Mouse (Mus musculus): ENCODE data around the gene Hoxd8. TPM values are rescaled to one million over a fixed set of nuclear protein-coding genes. Genes with fewer than 3 reads are reported as not detected.

Hoxd8 gene
- polyA plus RNA-seq, 1 experiment from 2014 or later = 0.07 TPM

DNA sequence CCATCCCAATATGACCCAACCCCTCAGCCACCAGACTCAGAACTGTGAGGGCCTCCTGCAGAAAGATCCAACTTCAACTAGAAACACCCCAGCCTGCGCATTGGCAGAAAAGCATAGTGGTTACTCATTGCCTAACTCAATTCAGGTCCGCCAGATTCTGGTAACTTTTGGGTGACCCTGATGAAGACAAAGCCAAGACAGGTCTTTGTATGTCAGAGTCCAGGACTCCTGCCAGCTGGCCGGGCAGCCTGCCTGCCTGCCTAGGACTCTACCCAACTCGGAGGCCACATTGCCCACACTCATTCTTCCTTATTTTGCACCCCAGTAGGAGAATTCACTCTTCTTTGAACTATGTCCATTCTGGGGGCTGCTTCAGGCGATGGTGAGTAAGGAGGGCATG lies 22.1 kb downstream of the Hoxd8 start, which contains the start of gene Gm28230:
Gene Gm28230, plus strand, starts transcription at position 178 of the 400 bp plus-strand sequence.
- no peaks in the 10 kb centered on the region for H3K9me3 ChIP-seq
- 16% methylated on average over 5 of the region's 5 CpGs for WGBS

DNA sequence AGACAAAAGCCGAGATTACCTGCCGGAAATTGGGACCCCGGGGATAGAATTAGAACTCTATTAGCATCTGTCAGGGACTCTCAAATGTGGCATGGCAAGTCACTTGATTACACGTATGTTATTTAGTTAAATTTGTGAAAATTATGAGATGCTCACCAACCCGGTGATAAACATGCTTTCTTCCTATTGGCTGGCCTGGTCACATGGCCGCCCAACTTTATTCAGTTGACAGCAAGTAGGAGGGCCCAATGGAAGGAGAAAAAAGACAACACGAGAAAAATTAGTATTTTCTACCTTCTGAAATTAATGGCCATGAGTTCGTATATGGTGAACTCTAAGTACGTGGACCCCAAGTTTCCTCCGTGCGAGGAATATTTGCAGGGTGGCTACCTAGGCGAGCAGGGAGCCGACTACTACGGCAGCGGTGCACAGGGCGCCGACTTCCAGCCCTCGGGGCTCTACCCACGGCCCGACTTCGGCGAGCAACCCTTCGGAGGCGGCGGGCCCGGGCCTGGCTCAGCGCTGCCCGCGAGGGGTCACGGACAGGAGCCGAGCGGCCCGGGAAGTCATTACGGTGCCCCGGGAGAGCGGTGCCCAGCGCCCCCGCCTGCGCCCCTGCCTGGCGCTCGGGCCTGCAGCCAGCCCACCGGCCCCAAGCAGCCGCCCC lies 22.7 kb downstream of the Hoxd8 start:
- under 1% methylated on average over 43 of the region's 43 CpGs for WGBS
- H3K9ac ChIP-seq = no peak overlapping the region; the same call in 1 of the 2 replicates
- no peak for ATAC-seq (ENCODE audit: extremely low read depth, insufficient number of reproducible peaks, low FRiP score, low TSS enrichment)
- H3K4me2 ChIP-seq = peak overlapping the region; percentile 60
- H3K27me3 ChIP-seq (replicated peaks) = peaks cover 100% of the 10 kb centered on the region
- H3K36me3 ChIP-seq = no peaks in the 10 kb centered on the region
- H3K27ac ChIP-seq (replicated peaks) = no peak overlapping the region
- peaks cover 6% of the 10 kb centered on the region; the same call in 1 of the 2 replicates for H3K4me1 ChIP-seq
- no peaks in the 10 kb centered on the region for H3K9me3 ChIP-seq
- peak overlapping the region; percentile 38 for H3K4me3 ChIP-seq

More for the DNA sequence above, 22.1 kb downstream of the Hoxd8 start, which contains the start of gene Gm28230:
- ATAC-seq (ENCODE audit: extremely low read depth, insufficient number of reproducible peaks, low FRiP score, low TSS enrichment) = no peak
- peaks cover 6% of the 10 kb centered on the region; the same call in 1 of the 2 replicates for H3K4me1 ChIP-seq
- no peak within 1 kb of the TSS; the same call in 1 of the 2 replicates for H3K9ac ChIP-seq
- no peak within 1 kb of the TSS for H3K27ac ChIP-seq (replicated peaks)
- H3K36me3 ChIP-seq = no peaks in the 10 kb centered on the region
- H3K27me3 ChIP-seq (replicated peaks) = peaks cover 100% of the 10 kb centered on the region
- H3K4me3 ChIP-seq = peak within 1 kb of the TSS; percentile 38
- H3K4me2 ChIP-seq = peak within 1 kb of the TSS; percentile 60

DNA sequence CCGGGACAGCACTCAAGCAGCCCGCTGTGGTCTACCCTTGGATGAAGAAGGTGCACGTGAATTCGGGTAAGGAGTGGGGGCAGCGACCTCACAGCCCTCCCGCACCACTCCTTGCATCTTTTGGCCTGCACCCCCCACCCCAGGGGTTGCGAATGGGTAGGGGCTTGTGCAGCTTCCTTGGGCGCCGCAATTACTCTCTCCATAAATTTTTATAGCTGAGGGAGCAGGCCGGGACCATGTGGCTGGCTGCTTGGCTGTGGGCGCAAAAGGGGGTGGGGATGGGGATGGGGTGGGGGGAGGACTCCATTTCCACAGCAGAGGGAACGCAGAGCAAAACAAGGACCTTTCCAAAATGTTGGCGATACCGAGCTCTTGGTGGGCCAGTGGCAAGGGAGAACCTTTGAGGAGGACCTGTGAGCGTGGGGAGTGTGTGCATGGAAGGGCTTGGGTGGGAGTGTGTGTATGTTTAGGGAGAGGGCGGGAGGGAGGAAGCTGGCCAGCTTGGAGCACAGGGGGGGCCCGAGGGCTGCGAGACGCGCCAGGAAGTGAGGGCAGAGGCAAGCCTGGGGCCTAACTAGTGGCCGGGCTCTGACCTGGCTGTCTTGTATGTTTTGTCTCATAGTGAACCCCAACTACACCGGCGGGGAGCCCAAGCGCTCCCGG lies 23.4 kb downstream of the Hoxd8 start:
- Histone ChIP-seq H3K27ac (replicated peaks) (no peak overlapping the region), H3K9ac (no peak overlapping the region), H3K9me3 (no peaks in the 10 kb centered on the region), H3K4me1 (peaks cover 12% of the 10 kb centered on the region), H3K4me3 (peak overlapping the region; percentile 38), H3K4me2 (peak overlapping the region; percentile 60), H3K36me3 (no peaks in the 10 kb centered on the region), H3K27me3 (replicated peaks) (peaks cover 100% of the 10 kb centered on the region)
- ATAC-seq (ENCODE audit: extremely low read depth, insufficient number of reproducible peaks, low FRiP score, low TSS enrichment) = no peak
- WGBS = under 1% methylated on average over 25 of the region's 25 CpGs

DNA sequence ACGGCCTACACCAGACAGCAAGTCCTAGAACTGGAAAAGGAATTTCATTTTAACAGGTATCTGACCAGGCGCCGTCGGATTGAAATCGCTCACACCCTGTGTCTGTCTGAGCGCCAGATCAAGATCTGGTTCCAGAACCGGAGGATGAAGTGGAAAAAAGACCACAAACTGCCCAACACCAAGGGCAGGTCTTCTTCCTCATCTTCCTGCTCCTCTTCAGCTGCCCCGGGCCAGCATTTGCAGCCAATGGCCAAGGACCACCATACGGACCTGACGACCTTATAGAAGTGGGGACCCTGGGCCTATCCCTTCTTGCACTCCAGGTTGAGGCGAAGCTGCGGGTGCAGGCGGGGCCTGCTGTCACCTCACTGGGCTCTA lies 23.9 kb downstream of the Hoxd8 start:
- no peaks in the 10 kb centered on the region for H3K36me3 ChIP-seq
- no peak overlapping the region for H3K27ac ChIP-seq (replicated peaks)
- H3K9me3 ChIP-seq = no peaks in the 10 kb centered on the region
- no peak overlapping the region for H3K9ac ChIP-seq
- H3K4me2 ChIP-seq = peak overlapping the region; percentile 60; the same call in 1 of the 2 replicates
- WGBS = 5% methylated on average over 13 of the region's 13 CpGs
- H3K4me3 ChIP-seq = peak overlapping the region; percentile 38; the same call in 1 of the 2 replicates
- H3K27me3 ChIP-seq (replicated peaks) = peaks cover 100% of the 10 kb centered on the region
- peaks cover 14% of the 10 kb centered on the region for H3K4me1 ChIP-seq
- ATAC-seq (ENCODE audit: extremely low read depth, insufficient number of reproducible peaks, low FRiP score, low TSS enrichment) = no peak

DNA sequence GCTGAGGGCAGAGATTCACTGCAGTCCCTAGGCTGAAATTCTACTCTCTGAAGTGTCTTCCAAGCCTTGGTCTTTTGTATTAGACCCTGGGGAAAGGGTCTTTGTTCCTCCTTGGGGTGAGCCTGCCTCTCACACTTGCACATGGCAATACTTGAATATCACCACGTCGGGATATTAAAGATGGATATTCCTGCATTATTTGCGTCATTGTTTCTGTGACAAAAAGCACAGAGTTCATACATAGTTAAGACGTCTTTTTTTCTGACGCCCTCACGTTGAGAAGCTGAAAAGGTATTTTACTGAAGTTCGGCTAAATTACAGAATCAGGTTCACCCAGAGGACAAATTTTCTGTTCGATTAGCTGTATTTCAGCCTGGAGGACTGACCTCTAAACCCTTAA lies 25.9 kb downstream of the Hoxd8 start:
- peaks cover 14% of the 10 kb centered on the region for H3K4me1 ChIP-seq
- H3K36me3 ChIP-seq = no peaks in the 10 kb centered on the region
- no peak overlapping the region for H3K4me2 ChIP-seq
- H3K4me3 ChIP-seq = no peak overlapping the region
- H3K27ac ChIP-seq (replicated peaks) = no peak overlapping the region
- WGBS = 10% methylated on average over 8 of the region's 8 CpGs
- H3K9ac ChIP-seq = no peak overlapping the region
- H3K9me3 ChIP-seq = no peaks in the 10 kb centered on the region
- ATAC-seq (ENCODE audit: extremely low read depth, insufficient number of reproducible peaks, low FRiP score, low TSS enrichment) = no peak
- peaks cover 100% of the 10 kb centered on the region for H3K27me3 ChIP-seq (replicated peaks)

DNA sequence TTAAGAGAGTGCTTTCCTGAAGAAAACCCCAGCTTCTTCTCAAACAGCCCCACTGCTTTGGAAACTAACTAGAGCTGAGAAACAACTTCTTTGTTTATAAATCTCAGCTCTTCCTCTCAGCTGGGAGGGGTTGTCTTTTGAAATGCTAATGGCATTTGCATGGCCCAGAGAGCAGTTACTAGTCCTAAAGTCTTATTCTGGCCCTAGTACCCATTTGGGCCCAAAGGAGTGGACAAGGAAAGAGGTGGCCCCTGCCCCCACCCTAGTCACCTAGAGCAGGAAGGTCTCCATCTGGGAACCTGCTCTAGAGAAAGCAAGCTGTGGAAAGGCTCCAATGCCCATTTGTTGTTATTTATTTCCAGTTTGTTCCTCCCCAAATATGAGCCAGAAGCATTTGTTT lies 26.6 kb downstream of the Hoxd8 start:
- Histone ChIP-seq H3K9me3 (no peaks in the 10 kb centered on the region), H3K36me3 (no peaks in the 10 kb centered on the region), H3K27ac (replicated peaks) (no peak overlapping the region), H3K4me1 (peaks cover 16% of the 10 kb centered on the region), H3K4me2 (no peak overlapping the region), H3K4me3 (no peak overlapping the region), H3K9ac (no peak overlapping the region), H3K27me3 (replicated peaks) (peaks cover 100% of the 10 kb centered on the region)
- ATAC-seq (ENCODE audit: extremely low read depth, insufficient number of reproducible peaks, low FRiP score, low TSS enrichment) = no peak

DNA sequence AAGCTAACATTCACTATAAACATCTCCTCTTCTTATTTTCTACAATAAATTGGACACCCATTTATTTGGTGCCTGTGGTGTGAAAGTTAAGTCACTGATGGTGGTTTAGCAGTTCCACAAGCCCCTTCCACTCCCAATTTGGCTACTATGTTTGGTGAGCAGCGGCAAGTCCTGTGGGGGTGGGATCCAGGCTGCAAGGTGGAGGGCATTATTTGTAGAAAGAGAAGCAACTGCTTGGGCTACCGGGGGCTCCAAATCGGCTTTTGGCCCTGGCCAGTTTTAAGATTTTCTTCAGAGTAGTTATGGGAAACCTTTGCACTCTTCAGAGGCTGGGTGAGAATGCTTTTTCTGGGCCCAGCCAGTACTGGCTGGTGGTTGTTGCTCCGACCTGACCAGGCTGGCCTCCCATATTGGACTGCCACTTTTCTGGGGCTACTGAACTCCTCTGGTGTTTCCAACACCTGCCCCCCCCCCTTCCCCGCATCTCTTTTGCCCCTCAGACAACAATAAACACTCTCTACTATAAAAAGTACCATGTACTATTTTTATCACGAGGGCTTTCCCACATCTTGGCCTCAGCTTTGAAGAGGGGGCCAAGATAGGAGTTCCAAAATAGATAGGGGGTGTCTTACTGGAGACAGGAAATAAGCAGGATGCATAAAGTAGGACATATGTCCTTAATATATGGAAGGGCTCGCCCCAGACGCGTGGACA lies 27.5 kb downstream of the Hoxd8 start:
- no peak overlapping the region for H3K4me3 ChIP-seq
- 8% methylated on average over 9 of the region's 9 CpGs for WGBS
- peak overlapping the region; percentile 41; the same call in 1 of the 2 replicates for H3K4me2 ChIP-seq
- no peaks in the 10 kb centered on the region for H3K9me3 ChIP-seq
- no peaks in the 10 kb centered on the region for H3K36me3 ChIP-seq
- H3K27me3 ChIP-seq (replicated peaks) = peaks cover 100% of the 10 kb centered on the region
- ATAC-seq (ENCODE audit: extremely low read depth, insufficient number of reproducible peaks, low FRiP score, low TSS enrichment) = no peak
- H3K9ac ChIP-seq = no peak overlapping the region
- peaks cover 20% of the 10 kb centered on the region for H3K4me1 ChIP-seq
- no peak overlapping the region for H3K27ac ChIP-seq (replicated peaks)

DNA sequence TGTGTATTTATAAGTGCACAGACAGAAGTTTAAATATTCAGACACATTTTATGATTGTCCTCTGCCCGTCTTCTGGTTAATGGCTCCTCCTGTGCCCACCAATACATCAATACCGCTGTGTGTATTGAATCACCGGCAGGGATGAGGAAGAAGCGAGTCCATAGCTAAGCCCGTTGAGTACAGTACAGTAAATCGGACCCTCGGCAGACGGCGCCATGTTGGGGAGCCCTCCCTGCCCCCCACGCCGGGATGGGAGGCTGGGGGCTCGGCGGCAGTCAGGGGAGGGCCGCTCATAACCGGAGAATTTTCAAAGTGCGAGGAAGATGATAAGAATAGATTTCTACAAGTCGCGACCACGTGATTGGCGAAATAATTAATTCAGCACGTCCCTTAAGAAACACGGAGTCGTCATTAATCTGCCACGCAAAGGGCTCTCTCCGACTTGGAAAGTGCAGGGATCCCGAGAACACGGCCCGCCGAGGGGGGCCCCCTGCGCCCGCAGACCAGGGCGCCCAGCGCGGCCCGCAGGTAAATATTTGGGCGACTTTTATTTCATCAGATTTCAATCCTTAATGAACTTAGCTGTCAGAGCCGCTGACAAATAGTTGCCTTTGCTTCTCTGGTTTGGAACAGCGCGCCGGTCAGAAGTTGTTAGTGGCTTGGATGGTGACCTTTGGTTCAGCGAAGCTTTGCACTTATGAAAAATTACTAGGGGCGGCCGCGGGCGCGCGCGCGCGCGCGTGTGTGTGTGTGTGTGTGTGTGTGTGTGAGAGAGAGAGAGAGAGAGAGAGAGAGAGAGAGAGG lies 28.3 kb downstream of the Hoxd8 start:
- ATAC-seq (ENCODE audit: extremely low read depth, insufficient number of reproducible peaks, low FRiP score, low TSS enrichment) = no peak
- 1% methylated on average over 52 of the region's 52 CpGs for WGBS
- no peak overlapping the region for H3K9ac ChIP-seq
- peaks cover 100% of the 10 kb centered on the region for H3K27me3 ChIP-seq (replicated peaks)
- H3K27ac ChIP-seq (replicated peaks) = no peak overlapping the region
- no peaks in the 10 kb centered on the region for H3K36me3 ChIP-seq
- H3K4me2 ChIP-seq = peak overlapping the region; percentile 41
- H3K9me3 ChIP-seq = no peaks in the 10 kb centered on the region
- peak overlapping the region; percentile 31 for H3K4me3 ChIP-seq
- peaks cover 14% of the 10 kb centered on the region for H3K4me1 ChIP-seq

DNA sequence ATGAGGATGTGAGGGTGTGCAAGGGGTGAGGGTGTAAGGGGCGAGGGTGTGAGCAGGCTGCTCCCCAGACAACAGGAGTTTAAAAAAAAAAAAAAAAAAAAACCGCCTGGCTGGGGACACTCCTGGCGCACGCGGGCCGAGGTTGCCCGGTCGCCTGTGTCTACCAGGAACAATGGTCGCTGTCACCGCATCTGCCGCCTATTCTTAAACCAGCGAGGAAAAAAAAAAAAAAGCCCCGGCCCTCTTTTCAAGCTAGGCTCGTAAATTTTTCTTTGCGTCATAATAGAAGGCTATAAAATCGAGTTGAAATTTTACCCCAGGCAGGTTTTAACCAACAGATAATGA lies 28.9 kb downstream of the Hoxd8 start:
- no peak overlapping the region for H3K27ac ChIP-seq (replicated peaks)
- H3K27me3 ChIP-seq (replicated peaks) = peaks cover 100% of the 10 kb centered on the region
- 2% methylated on average over 14 of the region's 16 CpGs for WGBS
- H3K9ac ChIP-seq = no peak overlapping the region
- no peak for ATAC-seq (ENCODE audit: extremely low read depth, insufficient number of reproducible peaks, low FRiP score, low TSS enrichment)
- H3K36me3 ChIP-seq = no peaks in the 10 kb centered on the region
- H3K4me3 ChIP-seq = no peak overlapping the region
- H3K4me1 ChIP-seq = peaks cover 13% of the 10 kb centered on the region; the same call in 1 of the 2 replicates
- no peaks in the 10 kb centered on the region for H3K9me3 ChIP-seq
- H3K4me2 ChIP-seq = no peak overlapping the region

DNA sequence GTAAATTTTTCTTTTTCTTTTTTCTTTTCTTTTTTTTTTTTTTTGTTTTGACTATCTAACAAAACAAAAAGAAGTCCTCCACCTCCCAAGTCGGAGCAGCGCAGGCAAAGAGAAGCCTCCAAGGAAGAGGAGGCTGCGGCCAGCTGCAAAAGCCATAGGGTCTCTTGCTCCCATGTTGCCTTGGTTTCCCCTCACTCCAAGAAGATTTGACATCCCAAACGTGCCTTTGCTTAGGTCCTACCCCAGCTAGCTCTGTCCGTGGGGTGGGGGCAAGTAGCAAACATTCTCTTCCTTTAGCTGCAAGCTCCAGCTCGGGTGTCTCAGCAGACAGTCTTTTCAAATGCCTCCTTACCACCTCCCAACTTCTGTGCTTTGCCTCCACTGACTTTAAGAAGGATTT lies 29.4 kb downstream of the Hoxd8 start:
- Histone ChIP-seq H3K4me3 (no peak overlapping the region), H3K36me3 (no peaks in the 10 kb centered on the region), H3K9ac (no peak overlapping the region), H3K4me1 (peaks cover 13% of the 10 kb centered on the region; the same call in 1 of the 2 replicates), H3K9me3 (no peaks in the 10 kb centered on the region), H3K4me2 (no peak overlapping the region), H3K27ac (replicated peaks) (no peak overlapping the region), H3K27me3 (replicated peaks) (peaks cover 100% of the 10 kb centered on the region)
- no peak for ATAC-seq (ENCODE audit: extremely low read depth, insufficient number of reproducible peaks, low FRiP score, low TSS enrichment)
- WGBS = 4% methylated on average over 6 of the region's 6 CpGs

DNA sequence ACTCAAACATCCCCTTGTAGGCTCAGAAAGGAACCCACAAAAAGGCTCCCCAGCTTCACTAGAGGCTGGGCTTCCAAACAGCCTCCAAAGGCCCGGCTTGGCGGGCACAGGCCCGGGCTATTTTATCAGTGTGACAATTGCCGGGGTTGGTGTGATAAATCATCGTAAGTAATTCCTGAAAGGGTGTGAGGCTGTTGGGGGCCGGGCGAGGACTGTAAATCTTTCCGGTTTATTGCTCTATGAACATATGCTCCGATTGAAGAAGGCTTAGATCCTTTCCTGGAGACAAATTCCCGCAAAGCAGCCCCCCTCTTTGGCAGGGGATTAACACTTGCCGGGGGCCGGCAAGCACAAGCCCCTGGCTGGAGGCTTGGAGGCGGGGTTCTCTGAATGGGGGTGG lies 30.0 kb downstream of the Hoxd8 start:
- no peak for ATAC-seq (ENCODE audit: extremely low read depth, insufficient number of reproducible peaks, low FRiP score, low TSS enrichment)
- no peaks in the 10 kb centered on the region for H3K36me3 ChIP-seq
- H3K4me2 ChIP-seq = no peak overlapping the region
- WGBS = 3% methylated on average over 13 of the region's 13 CpGs
- no peak overlapping the region for H3K9ac ChIP-seq
- H3K4me1 ChIP-seq = peaks cover 13% of the 10 kb centered on the region; the same call in 1 of the 2 replicates
- H3K4me3 ChIP-seq = no peak overlapping the region
- H3K27me3 ChIP-seq (replicated peaks) = peaks cover 100% of the 10 kb centered on the region
- no peaks in the 10 kb centered on the region for H3K9me3 ChIP-seq
- H3K27ac ChIP-seq (replicated peaks) = no peak overlapping the region
